Mouse (Mus musculus): ENCODE results near the gene Clec4a1. TPM values are rescaled to one million over a fixed set of nuclear protein-coding genes. Genes with fewer than 3 reads are reported as not detected.

Gene Clec4a1
- total and polyA plus RNA-seq, 3 experiments, result 0.30 TPM; not detected in 2

- TF ChIP-seq RCOR1 (conservative IDR thresholded peaks at IDR 0.05; ENCODE audit: low read depth, low read length), result 0 out of 2 replicates have a peak, but pooled peaks have one; percentile 35
- peak; percentile 62 for TF ChIP-seq ELF1 (IDR thresholded peaks at IDR 0.05; ENCODE audit: low read depth, low read length)
- TF ChIP-seq JUND (conservative IDR thresholded peaks at IDR 0.05; ENCODE audit: low read depth, low read length), result peak; percentile 48; the same call in 1 of the 2 replicates
- no peak for TF ChIP-seq PAX5 (IDR thresholded peaks at IDR 0.05; ENCODE audit: low read length)
- TF ChIP-seq E2F4 (IDR thresholded peaks at IDR 0.05; ENCODE audit: insufficient replicate concordance, low read depth, low read length), result no peak
- TF ChIP-seq HCFC1 (IDR thresholded peaks at IDR 0.05; ENCODE audit: low read depth, low read length), result peak; percentile 86
- TF ChIP-seq CHD2 (IDR thresholded peaks at IDR 0.05; ENCODE audit: low read length), result 0 out of 2 replicates have a peak, but pooled peaks have one; percentile 28
- peak; percentile 40 for TF ChIP-seq CHD1 (IDR thresholded peaks at IDR 0.05; ENCODE audit: low read depth, low read length)
- TF ChIP-seq MAFK (IDR thresholded peaks at IDR 0.05; ENCODE audit: insufficient replicate concordance, low read length), result no peak
- TF ChIP-seq MXI1 (IDR thresholded peaks at IDR 0.05; ENCODE audit: low read depth, low read length), result peak; percentile 29
- TF ChIP-seq RAD21 (IDR thresholded peaks at IDR 0.05; ENCODE audit: low read depth, low read length), result peak; percentile 57
- peak; percentile 56 for TF ChIP-seq BHLHE40 (IDR thresholded peaks at IDR 0.05; ENCODE audit: low read depth, low read length)
These were observed 47.6 kb upstream of the Clec4a1 start, which contains the start of gene Necap1 (continued) for GRCm38 (mm10) chr6:122873871-122874719.

- peak; percentile 28 for DNase-seq (ENCODE audit: extremely low read depth)
- dilution Hi-C loops (cut with MboI; ENCODE audit: extremely low pct_ligation_motif_present, extremely low pct_unique_long_range_greater_than_20kb, low sequenced_read_pairs), result no loop called here
- TF ChIP-seq IRF4 (IDR thresholded peaks at IDR 0.05; ENCODE audit: low read depth, low read length) (no peak), USF2 (conservative IDR thresholded peaks at IDR 0.05; ENCODE audit: low read depth, low read length) (no peak), MAX (IDR thresholded peaks at IDR 0.05; ENCODE audit: low read length) (0 out of 2 replicates have a peak, but pooled peaks have one; percentile 49), CHD2 (IDR thresholded peaks at IDR 0.05; ENCODE audit: low read length) (0 out of 2 replicates have a peak, but pooled peaks have one; percentile 6), ZKSCAN1 (IDR thresholded peaks at IDR 0.05; ENCODE audit: borderline replicate concordance, low read depth, low read length) (no peak), SIN3A (IDR thresholded peaks at IDR 0.05; ENCODE audit: low read length) (peak; percentile 1; the same call in 1 of the 2 replicates), USF1 (IDR thresholded peaks at IDR 0.05; ENCODE audit: low read depth, low read length) (no peak), ZNF384 (IDR thresholded peaks at IDR 0.05; ENCODE audit: low read depth, low read length) (peak; percentile 71), ELF1 (IDR thresholded peaks at IDR 0.05; ENCODE audit: low read depth, low read length) (no peak), MXI1 (IDR thresholded peaks at IDR 0.05; ENCODE audit: low read depth, low read length) (0 out of 2 replicates have a peak, but pooled peaks have one; percentile 7), UBTF (IDR thresholded peaks at IDR 0.05; ENCODE audit: low read depth, low read length) (0 out of 2 replicates have a peak, but pooled peaks have one; percentile 29), KAT2A (IDR thresholded peaks at IDR 0.05; ENCODE audit: insufficient replicate concordance, low read length) (no peak), BHLHE40 (IDR thresholded peaks at IDR 0.05; ENCODE audit: low read depth, low read length) (peak; percentile 32; the same call in 1 of the 2 replicates), RCOR1 (conservative IDR thresholded peaks at IDR 0.05; ENCODE audit: low read depth, low read length) (no peak), CHD1 (IDR thresholded peaks at IDR 0.05; ENCODE audit: low read depth, low read length) (peak; percentile 57; the same call in 1 of the 2 replicates)
- H3K4me1 ChIP-seq (ENCODE audit: control insufficient read depth in 1 of 2, insufficient read depth in 2 of 2), result peaks cover 22 to 80% of the 10 kb centered on the region in 2 experiments
- H3K27ac ChIP-seq (ENCODE audit: insufficient read depth, low read depth), result peak overlapping the region; percentile 65
- peak overlapping the region; percentile 97 for H3K4me2 ChIP-seq (ENCODE audit: insufficient read depth, low read depth, poor library complexity, severe bottlenecking)
- peak overlapping the region; percentile 92 to 99 (median 93) for H3K4me3 ChIP-seq (replicated peaks in 1 of 3; ENCODE audit: low read depth in 2 of 3, low read length in 2 of 3, poor library complexity in 1 of 3)
- H3K9ac ChIP-seq (ENCODE audit: insufficient read depth, low read depth), result peak overlapping the region; percentile 97
- in situ Hi-C loops (cut with MboI; ENCODE audit: low pct_ligation_motif_present, low pct_unique_long_range_greater_than_20kb, low sequenced_read_pairs), result loop anchor here (5.0 kb wide), 1 partner anchor 68 kb away; no protein-coding TSS in a partner anchor
- H3K9me3 ChIP-seq (replicated peaks; ENCODE audit: low read length), result no peaks in the 10 kb centered on the region
- H3K36me3 ChIP-seq (replicated peaks in 1 of 2; ENCODE audit: control insufficient read depth in 1 of 2, insufficient read depth in 1 of 2, low read length in 1 of 2), result peaks cover 28 to 41% of the 10 kb centered on the region in 2 experiments
- no peaks in the 10 kb centered on the region for H3K27me3 ChIP-seq (replicated peaks)
- H3K79me2 ChIP-seq (replicated peaks; ENCODE audit: control insufficient read depth, extremely low read depth, insufficient read depth, poor library complexity, severe bottlenecking), result peaks cover 55% of the 10 kb centered on the region
These were observed 46.8 kb upstream of the Clec4a1 start for GRCm38 (mm10) chr6:122874720-122875389.
